Mouse (Mus musculus) cerebellum, postnatal 36 days (tissue): Measurements from ENCODE around the gene Kdm4d.
A peak's percentile ranks its signal among the peaks of the same experiment; 100 is the strongest.
"Not testable (repeated sequence)": the region's sequence is repeated elsewhere in the genome, so short reads cannot be mapped to it uniquely, and the experiment has no call there.

Source experiments
- DNase-seq, 2 experiments: peaks; one replicate each; pipeline ENCODE4 v3.0.0; 2021 to 2022; ENCODE audit warnings: mixed read lengths in 2 of 2

Kdm4d gene

DNA sequence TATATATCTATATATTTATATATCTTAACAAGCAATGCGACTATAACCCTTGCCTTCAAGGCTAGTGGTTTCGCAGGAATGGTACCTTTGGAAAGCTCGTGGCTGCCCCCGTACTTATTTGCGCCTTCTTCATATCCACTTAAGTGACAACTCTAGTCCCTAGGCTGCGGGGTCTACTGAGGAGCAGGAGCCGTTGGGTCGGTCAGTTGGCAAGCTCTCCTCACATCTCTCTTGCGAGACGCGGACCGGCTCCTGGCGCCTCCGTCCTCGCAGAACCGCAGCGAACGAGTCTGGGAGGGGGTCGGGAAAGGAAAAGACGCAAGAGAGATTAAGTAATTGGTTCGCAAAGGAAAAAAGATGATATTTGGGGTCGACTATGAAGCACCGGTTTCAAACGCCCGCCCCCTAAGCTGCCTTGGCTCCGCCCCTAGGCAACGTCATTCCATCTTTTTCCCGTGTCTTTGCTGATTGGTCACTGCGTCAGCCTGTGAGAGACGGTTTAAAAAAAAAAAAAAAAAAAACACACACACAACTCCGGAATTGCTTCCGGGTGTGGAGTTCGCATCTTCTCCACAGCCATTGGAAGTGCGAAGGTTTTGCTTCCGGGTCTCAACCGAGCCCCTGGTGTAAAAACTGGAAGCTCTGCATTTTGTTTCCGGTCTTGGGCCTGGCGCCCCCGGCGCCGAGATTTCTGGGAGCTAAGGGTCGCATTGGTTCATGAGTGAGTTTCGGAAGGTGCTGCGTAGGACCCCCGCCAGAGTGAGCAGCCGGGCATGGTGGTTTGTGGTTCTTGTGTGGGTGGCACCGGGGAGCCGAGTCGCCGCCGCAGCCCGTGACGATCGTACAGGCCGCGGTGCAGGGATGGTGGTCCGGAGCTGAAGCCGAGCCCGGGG lies at the start of gene Kdm4d, which contains the start of gene Cwc15:
TSS of gene Kdm4d (minus strand) at position 460 of the 893 bp plus-strand sequence.
TSS of gene Cwc15 (plus strand) at position 595 of the 893 bp plus-strand sequence.
- DNase-seq: peak; percentile 92 to 95

DNA sequence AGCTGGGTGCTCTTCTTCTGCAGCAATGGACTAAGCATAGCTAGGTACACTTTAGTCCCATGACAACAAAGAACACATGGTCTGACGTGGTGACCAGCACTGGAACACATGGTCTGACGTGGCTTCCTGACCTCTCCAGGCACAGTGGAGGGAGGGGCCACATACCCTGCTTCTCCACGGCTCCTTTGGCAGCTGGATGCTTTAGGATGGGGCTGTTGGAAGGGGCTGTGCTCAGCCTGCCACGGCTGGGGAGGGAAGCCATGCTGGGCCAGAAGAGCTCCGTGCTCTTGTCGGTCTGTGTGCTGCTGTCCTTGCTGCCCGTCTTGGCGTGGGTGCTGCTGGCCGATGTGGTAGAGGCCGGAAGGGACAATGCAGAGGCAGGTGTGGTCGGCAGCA lies 48.1 kb upstream of the Kdm4d start:
- no peak for DNase-seq

DNA sequence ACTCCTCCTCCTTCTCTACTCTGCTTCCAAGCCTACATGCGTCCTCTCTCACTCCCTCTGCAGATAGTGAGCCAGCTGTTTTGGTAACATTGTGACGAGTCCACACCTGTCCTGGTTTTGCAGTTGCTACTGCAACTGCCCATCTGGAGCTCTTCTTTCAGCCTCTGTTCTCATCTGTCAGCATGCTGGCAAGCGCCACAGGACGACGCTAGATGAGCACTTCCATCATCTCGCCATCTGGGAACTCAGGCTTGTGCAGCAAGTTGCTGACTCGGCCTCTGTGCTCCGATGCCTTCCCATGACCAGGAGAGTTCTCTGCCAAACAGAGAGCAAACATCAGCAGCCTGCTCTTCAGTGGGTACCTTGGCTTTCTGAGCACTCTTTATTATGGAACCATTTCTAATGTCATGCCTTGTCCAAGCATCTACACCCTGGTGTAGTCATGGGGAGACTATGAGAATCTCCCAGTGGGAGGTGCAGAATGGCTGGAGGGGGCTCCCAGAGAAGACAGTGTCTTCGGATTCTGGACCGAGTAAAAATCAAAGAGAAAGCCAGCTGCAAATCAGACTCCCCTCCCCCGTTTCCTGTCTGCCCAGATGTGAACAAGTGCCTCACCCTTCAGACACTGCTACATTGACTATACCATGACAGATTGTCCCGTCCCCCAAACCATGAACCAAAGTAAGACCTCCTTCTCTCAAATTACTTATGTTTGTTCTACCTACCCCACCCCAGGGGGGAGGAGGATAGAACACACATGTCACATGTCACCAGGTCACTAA lies 47.5 kb upstream of the Kdm4d start:
- no peak for DNase-seq

DNA sequence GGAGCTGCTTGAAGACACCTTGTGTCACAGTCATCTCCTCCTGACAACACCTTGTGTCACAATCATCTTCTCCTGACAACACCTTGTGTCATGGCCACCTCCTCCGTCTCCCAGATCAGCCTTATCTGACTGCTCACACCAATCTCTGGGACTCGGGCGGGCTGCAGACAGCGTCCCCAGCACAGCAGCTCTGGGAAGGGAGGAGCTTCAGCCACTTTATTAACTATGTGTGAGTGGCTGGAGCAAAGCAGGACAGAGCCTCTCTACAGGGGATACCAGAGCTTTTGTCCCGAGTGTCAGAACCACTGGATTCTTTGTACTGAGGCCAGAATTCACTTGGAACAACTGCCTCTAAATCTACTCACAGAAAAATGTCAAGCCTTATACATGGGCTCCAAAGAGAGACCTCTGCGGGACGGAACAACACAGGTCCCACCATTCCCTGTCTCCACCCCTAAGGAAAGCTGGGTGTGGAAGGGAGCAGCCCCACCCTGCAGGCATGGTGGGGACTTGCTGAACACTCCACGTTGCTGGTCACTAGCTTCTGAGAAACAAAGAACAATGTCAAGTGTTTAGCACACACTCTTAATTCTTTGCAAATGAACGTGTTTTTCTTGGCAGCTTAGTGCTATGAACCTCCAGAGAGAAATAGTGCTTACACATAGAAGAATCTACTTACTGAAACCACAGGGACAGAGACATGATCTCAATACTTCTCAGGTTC lies 43.9 kb upstream of the Kdm4d start:
- DNase-seq: no peak

DNA sequence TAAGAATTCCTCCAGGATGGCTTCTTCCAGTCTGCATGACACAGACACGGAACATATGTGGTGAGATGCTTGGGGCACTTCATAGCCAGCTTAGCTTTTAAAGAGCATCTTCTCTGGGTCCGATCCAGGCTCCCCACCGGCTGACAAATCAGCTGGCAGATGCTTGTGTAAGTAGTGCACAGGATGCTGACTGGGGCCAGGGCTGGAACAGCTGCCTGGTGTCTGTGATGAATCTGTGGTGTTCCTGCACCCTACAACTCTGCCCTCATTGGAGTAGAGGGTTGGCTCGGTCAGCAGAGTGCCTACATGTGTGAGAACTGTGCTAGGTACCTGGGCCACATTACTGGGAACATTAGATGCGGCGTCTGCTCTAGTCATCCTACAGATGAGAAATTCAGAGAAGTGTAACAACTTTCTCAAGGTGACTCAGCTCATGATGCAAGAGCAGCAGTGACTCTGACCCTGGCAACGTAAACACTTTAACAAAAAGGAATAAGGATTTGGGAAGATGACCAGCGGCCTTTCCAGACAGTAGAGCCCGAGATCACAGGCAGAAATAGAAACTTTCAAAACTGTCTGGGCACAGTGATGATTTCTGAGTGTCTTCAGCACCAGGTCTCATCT lies 34.7 kb upstream of the Kdm4d start:
- no peak for DNase-seq

DNA sequence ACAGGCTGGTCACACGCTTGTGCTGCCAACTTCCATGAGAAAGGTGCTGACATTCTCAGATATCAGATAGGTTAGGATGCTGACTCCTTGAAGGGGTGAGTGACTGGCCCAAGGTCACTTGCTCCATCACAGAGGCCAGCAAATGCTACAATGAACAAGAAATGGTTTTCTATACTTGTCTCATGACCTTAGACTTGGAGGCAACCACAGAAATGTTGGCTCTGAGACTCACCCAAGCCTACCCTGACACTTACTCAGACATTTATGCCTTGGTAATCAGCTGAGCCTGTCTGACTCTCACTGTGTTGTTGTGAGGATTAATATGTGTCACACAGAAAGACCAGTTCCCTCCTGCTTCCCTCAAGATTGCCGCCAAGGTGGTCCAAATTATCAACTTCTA lies 33.4 kb upstream of the Kdm4d start:
- no peak for DNase-seq

DNA sequence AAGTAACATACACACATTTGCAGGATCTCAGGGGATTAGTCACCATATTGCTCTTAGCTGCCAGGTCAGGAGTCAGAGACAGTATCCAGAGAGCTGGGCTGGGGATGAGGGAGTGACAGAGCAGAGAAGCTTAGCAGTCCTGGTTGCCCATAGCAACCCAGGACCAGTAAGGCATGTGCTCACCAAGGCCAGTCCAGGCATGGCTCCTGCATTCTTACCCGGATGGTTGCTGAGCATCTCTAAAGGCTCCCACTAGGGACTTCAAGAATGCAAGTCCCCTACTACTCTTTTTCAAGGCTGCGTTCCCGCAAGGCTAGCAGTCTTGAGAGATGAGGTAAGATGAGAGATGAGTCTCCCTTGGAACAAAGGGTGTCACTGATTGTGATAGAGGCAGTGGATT lies 32.0 kb upstream of the Kdm4d start:
- DNase-seq: no peak

DNA sequence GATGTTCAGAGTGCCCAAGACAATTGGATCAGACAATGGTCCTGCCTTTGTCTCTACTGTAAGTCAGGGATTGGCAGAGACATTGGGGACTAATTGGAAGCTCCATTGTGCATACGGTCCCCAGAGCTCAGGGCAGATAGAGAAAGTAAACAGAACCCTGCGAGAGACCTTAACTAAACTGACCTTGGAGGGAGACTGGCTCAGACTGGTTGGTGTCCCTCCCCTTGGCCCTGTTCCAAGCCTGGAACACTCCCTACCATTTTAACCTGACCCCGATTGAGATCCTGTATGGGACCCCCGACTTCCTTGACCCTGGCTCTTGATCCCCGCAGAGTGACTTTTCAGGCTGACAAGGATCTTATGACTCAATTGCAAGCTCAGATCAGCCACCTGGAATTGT lies 29.7 kb upstream of the Kdm4d start:
- no peak for DNase-seq

DNA sequence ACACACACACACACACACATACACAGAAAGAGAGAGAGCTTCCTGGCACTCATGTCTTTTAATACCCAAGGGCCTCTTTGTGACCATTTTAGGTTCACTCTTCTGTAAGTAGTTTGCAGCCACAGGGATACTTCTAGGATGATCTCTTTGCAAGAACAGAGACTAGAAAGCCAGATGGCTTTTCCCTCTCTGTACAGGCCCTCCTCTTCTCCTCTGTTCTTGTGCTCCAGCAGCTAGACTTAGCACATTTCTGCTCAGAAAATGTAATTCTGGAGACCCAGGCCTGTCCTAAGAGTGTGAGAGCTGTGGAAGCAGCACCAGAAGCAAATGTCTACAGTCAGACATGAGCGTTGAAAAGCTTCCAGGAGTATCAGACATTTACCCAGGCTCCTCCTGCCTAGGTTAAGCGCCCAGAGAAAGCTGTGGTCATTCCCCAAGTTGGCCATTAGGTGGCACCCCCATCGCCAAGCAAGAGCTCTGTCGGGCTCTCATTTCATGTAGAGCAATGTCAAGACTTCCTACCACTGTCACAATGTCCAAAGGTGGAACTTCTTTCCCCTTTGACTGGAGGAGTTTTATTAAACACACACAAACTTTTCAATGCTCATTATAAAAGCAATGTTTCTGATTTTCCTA lies 23.2 kb upstream of the Kdm4d start:
- DNase-seq: peak; percentile 69 to 73

DNA sequence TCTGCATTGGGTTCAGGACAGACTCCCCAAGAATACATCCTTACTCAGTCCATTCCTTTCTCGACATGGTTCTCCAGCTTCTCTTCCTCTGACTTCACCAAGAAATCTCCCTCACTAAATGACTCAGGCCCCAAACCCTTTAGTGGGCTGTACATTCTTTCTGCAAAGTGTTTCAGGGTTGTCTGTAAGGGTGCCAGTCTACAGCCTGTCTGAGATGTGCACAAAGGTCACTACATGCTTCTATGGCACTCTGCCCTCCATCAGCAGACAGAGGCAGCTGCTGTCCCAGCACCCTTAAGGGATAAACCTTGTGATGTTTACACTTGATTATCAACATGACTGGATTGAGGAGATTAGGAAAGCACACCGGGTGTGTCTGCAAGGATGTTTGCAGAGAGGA lies 21.4 kb upstream of the Kdm4d start:
- no peak for DNase-seq

DNA sequence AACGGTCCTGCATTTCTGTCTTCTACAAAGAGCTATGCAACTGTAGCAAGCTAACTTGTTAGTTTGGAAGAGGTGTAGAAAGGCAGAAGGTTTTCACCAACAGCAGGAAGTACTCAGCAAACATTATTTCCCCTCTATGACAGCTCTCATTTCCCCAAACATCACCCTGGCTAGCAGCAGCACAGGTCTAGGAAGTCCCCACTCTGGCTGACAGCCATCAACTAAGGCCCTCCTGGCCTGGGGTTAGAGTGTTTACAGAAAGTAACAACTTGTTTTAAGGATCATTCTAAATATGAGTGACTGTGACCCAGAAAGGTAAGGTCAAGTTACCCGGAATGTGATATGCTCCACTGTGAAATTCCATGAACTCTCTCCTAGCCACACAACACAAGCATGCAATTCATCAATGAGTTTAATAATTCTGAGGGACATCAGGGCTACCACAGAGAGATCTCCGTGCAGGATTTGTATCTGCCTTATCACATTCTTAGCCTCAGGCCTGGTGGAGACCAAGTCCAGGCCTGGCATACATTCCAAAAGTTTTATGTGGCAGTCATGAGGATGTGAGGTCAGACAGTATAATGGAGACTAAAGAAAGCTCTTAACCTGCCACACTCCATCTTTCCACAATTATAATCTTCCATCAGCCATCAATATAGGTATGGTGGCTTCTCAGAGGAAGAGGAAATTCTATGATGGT lies 20.8 kb upstream of the Kdm4d start:
- DNase-seq: no peak

DNA sequence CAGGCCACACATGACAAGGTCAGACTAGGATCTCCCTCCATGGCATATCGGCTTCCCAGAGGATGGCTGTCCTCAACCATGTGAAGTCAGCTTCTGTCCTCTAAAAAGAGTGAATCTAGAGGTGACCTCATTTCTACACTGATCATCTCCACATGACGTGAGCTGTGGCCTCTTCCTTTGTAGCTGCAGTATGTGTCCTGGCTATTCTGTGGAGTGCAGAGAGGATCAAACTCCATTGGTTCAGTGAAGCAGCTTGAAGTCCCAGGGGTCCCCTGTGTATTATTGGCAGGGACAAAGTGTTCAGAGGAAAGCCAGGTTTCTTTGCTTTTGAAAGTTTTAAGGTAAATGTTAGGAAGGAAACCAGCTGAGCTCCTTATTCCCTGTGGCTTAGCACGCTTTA lies 17.8 kb upstream of the Kdm4d start:
- no peak for DNase-seq

DNA sequence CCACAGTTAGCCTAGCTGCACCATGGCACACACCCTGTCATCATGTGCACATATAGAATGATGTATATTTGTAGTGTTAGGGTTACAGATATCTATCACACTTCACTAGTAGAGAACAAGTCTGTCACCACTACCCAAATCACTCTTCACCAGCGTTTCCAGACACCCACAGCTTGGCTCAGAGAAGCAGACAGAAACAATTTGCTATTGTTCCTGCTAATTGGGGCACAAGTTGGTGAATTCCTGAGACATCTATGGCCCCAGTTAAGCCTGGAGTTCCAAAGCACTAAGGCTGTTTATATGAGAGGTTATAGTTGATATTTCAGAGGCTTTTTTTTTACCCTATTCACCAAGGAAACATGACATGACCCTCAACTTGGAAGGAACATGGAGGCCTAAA lies 17.0 kb upstream of the Kdm4d start:
- no peak for DNase-seq

DNA sequence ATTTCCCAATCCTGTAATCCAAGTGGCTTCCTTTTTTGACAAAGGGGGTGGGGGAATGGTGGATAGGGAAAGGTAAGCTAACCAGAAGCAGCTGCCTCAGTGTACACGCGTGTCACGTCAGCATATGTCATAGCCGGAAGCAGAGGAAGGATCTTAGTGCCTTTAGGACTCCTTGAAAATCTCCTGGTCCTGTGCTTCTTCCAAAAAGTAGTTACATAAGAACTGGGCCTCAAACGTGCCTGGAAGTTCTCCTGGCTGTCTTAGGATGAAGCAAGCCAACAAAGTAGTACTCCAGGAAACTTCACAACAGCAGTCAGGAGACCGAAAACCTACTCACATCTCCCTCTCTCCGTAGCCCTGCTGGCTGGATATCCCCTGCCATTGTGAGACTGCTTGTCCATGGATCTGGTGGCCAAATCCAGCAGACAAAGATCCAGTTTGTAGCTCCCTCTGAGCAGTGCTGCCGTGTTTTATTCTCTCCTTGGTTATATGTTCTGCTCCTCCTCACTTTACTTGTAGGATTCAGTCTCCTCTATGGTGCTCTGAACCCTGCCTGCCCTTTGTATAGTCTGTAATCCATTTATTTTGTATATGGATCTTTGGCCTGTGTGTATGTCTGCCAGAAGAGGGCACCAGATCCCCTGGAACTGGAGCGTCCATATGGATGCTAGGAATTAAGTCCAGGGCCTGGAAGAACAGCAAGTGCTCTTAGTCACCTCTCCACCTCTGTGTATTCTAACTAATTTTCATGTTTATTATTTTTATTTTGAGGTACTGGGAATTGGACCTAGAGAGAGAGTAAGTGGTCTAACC lies 12.6 kb upstream of the Kdm4d start:
- peak; percentile 35 to 45 for DNase-seq

DNA sequence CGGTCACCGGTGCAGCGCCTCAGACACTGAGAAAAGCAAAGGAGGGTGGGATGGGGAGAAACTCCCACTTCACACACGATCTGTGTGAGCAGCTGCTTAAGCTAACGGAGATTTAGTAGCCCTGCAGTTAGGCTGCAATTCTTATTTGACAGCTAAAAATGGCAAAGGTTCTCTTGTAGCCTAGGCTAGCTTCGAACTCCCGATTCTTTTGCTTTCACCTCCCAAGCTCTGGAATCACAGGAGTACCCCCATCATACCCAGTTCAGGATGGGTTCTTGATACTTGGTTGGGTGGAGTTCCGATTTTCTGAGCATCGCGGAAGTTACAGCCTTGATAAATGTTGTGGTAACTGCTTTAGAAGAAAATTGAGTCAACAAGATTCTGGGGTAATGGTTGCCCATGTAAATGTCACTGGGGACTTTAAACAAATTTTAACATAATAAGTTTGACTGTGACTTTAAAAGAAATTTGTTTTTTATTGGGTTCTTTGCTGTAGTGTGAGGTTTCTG lies 688 bp upstream of the Kdm4d start:
- no peak for DNase-seq

DNA sequence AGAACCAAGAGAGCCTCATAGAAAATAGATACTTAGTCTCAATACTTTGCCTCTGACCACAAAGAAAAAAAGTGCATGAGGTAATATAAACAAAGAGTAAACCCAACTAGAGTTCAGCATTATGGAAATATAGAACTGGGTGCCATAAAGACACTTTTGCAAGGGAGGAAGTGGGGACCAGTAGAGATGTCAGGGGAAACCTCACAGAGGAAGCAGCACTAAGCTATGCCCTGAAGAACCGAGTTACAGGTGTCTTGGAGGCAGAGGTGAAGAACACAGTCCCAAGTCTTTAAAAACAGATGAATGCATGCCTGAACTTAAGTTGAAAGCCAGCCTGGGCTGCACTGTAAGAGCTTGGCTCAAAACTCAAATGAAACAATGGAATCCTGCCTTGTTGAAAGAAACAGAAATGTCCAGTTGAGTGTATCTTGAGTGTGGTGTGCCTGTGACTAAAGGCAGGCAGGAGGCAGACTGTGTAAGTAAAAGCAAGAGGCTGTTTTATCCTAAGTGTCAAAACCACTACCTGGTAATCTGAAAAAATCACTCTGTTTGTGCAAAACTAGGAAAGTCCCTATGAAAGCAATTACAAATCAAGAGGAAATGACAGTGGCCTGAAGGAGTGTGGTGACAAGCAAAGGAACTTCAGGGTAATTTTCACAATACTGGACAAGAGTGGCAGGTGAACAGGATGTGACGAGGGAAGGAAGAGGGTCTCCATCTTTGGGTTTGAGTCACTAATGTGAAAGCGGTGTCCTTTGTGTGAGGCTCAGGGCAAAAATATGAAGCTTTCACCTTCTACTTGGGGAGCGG lies 1.2 kb downstream of the Kdm4d start:
- DNase-seq: no peak

DNA sequence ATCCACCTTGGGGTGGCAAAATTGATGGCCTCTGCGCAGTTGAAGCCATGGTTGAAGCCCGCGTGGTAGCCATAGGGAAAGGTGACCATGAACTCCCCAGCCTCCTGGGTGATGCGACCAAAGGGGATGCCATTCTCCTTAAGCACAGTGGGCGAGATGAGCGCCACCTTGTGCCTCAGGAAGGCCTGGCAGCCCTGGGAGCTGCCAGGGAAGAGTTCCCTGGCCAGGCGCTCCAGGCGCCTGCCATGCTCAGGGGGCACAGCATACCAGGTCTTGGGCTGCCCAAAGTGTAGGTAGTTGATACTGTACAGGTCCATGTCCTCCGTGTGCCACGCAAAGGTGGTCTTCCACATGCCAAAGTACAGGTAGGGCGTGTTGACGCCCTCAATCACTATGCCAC lies 36.6 kb downstream of the Kdm4d start:
- DNase-seq: not testable (repeated sequence)

DNA sequence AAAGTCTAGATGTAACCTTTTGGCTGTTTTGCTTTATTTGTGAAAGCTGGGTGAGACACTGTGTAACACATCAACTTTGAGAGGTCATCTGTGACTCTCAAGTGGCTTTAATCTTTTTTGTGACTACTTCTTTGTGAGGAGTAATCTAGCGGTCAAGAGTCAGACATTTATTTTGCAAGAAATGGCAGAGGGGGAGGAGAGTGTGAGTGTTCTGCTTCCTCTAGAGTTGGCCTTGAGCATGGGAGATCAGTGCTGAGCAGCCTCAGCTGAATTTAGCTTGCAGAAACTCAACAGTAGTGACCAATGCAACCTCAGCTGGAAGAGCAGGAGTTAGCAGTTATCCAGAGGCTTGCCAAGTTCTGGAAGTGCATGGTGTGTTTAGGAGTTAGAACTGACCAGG lies 37.7 kb downstream of the Kdm4d start:
- DNase-seq: not testable (repeated sequence)

DNA sequence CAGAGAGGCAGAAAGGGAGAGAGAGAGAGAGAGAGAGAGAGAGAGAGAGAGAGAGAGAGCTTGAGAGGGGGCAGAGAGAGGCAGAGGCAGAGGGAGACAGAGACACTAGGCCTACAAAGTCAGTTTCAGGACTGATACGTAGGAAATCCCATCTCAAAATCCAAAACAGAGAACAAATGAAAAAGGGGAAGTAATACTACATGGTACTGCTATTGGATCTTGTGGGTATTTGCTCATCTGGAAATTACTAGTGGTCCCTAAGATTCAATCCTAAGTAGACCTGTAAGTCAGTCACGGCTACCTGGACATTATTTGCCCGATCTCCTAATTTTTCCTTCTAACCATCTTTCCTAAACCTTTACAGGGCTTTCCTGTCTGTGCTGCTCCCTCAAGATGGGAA lies 44.0 kb downstream of the Kdm4d start:
- DNase-seq: no peak

DNA sequence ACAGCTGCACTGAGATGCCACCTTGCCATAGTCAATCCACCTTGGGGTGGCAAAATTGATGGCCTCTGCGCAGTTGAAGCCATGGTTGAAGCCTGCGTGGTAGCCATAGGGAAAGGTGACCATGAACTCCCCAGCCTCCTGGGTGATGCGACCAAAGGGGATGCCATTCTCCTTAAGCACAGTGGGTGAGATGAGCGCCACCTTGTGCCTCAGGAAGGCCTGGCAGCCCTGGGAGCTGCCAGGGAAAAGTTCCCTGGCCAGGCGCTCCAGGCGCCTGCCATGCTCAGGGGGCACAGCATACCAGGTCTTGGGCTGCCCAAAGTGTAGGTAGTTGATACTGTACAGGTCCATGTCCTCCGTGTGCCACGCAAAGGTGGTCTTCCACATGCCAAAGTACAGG lies 49.2 kb downstream of the Kdm4d start:
- DNase-seq: not testable (repeated sequence)
